ENCODE assay signal across 10 mouse cellular contexts in the genomic region with DNA sequence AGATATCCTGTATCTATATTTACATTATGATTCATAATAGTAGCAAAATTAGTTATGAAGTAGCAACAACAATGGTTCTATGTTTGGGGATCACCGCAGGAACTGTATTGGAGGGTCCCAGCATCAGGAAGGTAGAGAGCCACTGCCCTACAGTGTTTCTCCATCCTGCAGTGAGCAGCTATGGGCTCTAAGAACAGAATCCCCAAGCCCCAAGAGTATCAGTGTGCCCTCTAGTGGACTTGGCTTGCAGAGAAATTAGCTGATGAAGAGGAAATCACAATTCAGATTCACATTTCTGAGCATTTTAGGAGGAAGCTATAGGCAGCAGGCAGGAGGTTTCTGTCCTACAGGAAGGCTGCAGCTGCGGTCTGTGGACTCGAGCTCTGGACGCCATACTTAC.
DNase-seq lines count a peak whose midpoint lies in the region; ATAC-seq and TF ChIP-seq lines count a peak whose summit lies in the region.
"Had no signal": no experiment of that assay in that cellular context is flagged by ENCODE, and none has a peak within 500 bp of the region (broad histone marks: within the 10 kb centered on the region; RNA-seq: fewer than 3 reads in every experiment).

No protein-coding gene starts in this region.

- no peaks in the 10 kb centered on the region for H3K9me3 ChIP-seq in midbrain, postnatal 0 days (ENCODE audit: low read length)
- no peaks in the 10 kb centered on the region for H3K9me3 ChIP-seq in midbrain, embryonic 16.5 days (replicated peaks; ENCODE audit: control insufficient read depth, low read length, poor library complexity, severe bottlenecking)
- no peaks in the 10 kb centered on the region for H3K9me3 ChIP-seq in lung, postnatal 0 days (ENCODE audit: low read length)
- H3K9me3 ChIP-seq: hindbrain, embryonic 15.5 days; midbrain, embryonic 12.5 days had no signal

- peaks cover 61% of the 10 kb centered on the region for H3K36me3 ChIP-seq in midbrain, postnatal 0 days (ENCODE audit: insufficient read depth, low read length)
- H3K36me3 ChIP-seq in midbrain, embryonic 16.5 days (ENCODE audit: control insufficient read depth, insufficient read depth, low read length), result peaks cover 29% of the 10 kb centered on the region
- peaks cover 33% of the 10 kb centered on the region; the same call in 1 of the 2 replicates for H3K36me3 ChIP-seq in lung, postnatal 0 days (ENCODE audit: insufficient read depth, low read length)

- no peaks in the 10 kb centered on the region for H3K4me1 ChIP-seq in midbrain, postnatal 0 days (ENCODE audit: insufficient read depth, low read length)
- H3K4me1 ChIP-seq in midbrain, embryonic 16.5 days (ENCODE audit: control insufficient read depth, insufficient read depth, low read length), result no peaks in the 10 kb centered on the region
- H3K4me1 ChIP-seq in lung, postnatal 0 days (ENCODE audit: insufficient read depth, low read depth, low read length), result no peaks in the 10 kb centered on the region
- H3K4me1 ChIP-seq: hindbrain, embryonic 15.5 days; midbrain, embryonic 12.5 days had no signal

- H3K4me2 ChIP-seq in midbrain, postnatal 0 days (ENCODE audit: low read depth, low read length, poor library complexity, severe bottlenecking), result no peak overlapping the region
- H3K4me2 ChIP-seq in midbrain, embryonic 16.5 days (ENCODE audit: low read length), result no peak overlapping the region
- no peak overlapping the region for H3K4me2 ChIP-seq in lung, postnatal 0 days (replicated peaks; ENCODE audit: low read depth, low read length)
- H3K4me2 ChIP-seq: hindbrain, embryonic 15.5 days; midbrain, embryonic 12.5 days had no signal

- DNase-seq in gastrocnemius, adult 18-20 months (ENCODE audit: low spot score), result peak; percentile 32
- no peak for DNase-seq in gastrocnemius, postnatal 10 days
- peak; percentile 64 for DNase-seq in midbrain, postnatal 0 days (ENCODE audit: low spot score)
- peak; percentile 30 for DNase-seq in c-Kit-positive CD71-negative TER-119-negative erythroid progenitor cells, embryonic 14.5 days (ENCODE audit: low read depth)
- peak; percentile 50 for DNase-seq in lung, postnatal 0 days (ENCODE audit: low spot score)
- DNase-seq in testis, postnatal 14 days (ENCODE audit: low spot score), result no peak
- no peak for DNase-seq in gastrocnemius, postnatal 25 days

- ATAC-seq in midbrain, postnatal 0 days (ENCODE audit: low FRiP score), result no peak
- no peak for ATAC-seq in midbrain, embryonic 16.5 days
- ATAC-seq in lung, postnatal 0 days, result no peak

- H3K4me3 ChIP-seq in midbrain, postnatal 0 days (ENCODE audit: low read depth, low read length), result no peak overlapping the region
- H3K4me3 ChIP-seq in midbrain, embryonic 16.5 days (ENCODE audit: low read depth, low read length), result no peak overlapping the region
- H3K4me3 ChIP-seq in lung, postnatal 0 days (ENCODE audit: low read depth, low read length), result no peak overlapping the region
- H3K4me3 ChIP-seq: hindbrain, embryonic 15.5 days; midbrain, embryonic 12.5 days had no signal

- H3K9ac ChIP-seq in midbrain, postnatal 0 days (replicated peaks; ENCODE audit: low read length, poor library complexity, severe bottlenecking), result no peak overlapping the region
- no peak overlapping the region for H3K9ac ChIP-seq in midbrain, embryonic 16.5 days (ENCODE audit: low read depth, low read length)
- no peak overlapping the region for H3K9ac ChIP-seq in lung, postnatal 0 days (replicated peaks; ENCODE audit: low read depth)
- H3K9ac ChIP-seq: hindbrain, embryonic 15.5 days; midbrain, embryonic 12.5 days had no signal

- no peaks in the 10 kb centered on the region for H3K27me3 ChIP-seq in midbrain, postnatal 0 days (ENCODE audit: insufficient read depth, low read length)
- H3K27me3 ChIP-seq in midbrain, embryonic 16.5 days (ENCODE audit: control insufficient read depth, insufficient read depth, low read depth, low read length), result no peaks in the 10 kb centered on the region
- H3K27me3 ChIP-seq in lung, postnatal 0 days (replicated peaks; ENCODE audit: insufficient read depth, low read length), result no peaks in the 10 kb centered on the region
- H3K27me3 ChIP-seq: hindbrain, embryonic 15.5 days had no signal

- no peak overlapping the region for H3K27ac ChIP-seq in midbrain, postnatal 0 days (ENCODE audit: low read depth, low read length)
- H3K27ac ChIP-seq in midbrain, embryonic 16.5 days (ENCODE audit: low read length), result no peak overlapping the region
- H3K27ac ChIP-seq in lung, postnatal 0 days (ENCODE audit: low read length), result no peak overlapping the region
- H3K27ac ChIP-seq: hindbrain, embryonic 15.5 days; midbrain, embryonic 12.5 days had no signal

- no peak for TF ChIP-seq EP300 in lung, postnatal 0 days (IDR thresholded peaks at IDR 0.05)

- WGBS in midbrain, postnatal 0 days, result 90% methylated on average over 4 of the region's 4 CpGs
- 91% methylated on average over 4 of the region's 4 CpGs for WGBS in midbrain, embryonic 16.5 days
- WGBS in lung, postnatal 0 days, result 81% methylated on average over 4 of the region's 4 CpGs

- peak; percentile 79 for TF ChIP-seq CTCF in midbrain, postnatal 0 days (IDR thresholded peaks at IDR 0.05)
- TF ChIP-seq CTCF in lung, postnatal 0 days (IDR thresholded peaks at IDR 0.05), result peak; percentile 80

Comparison
In these comparisons a context has a peak if more than half of its experiments do, and no peak if none do; other contexts are left out.
1. DNase-seq: peak in gastrocnemius, adult 18-20 months (single experiment), midbrain, postnatal 0 days (single experiment), c-Kit-positive CD71-negative TER-119-negative erythroid progenitor cells, embryonic 14.5 days (single experiment) and lung, postnatal 0 days (single experiment); none in gastrocnemius, postnatal 10 days (single experiment), testis, postnatal 14 days (single experiment) and gastrocnemius, postnatal 25 days (single experiment).